Mouse (Mus musculus) olfactory bulb, adult 2 months (tissue): ENCODE data around the gene Mtfp1.

Experiments
- CTCF ChIP-seq: fragments of 200-500 bp; IDR thresholded peaks from 2 replicates; pipeline ENCODE4 v1.5.1; 2012; ENCODE audit warnings: low read depth, mild to moderate bottlenecking, low read length, moderate library complexity; ENCODE audit not compliant: insufficient read depth
- POLR2A ChIP-seq: fragments of 200-500 bp; IDR thresholded peaks from 2 replicates; pipeline ENCODE4 v1.6.1; 2012; ENCODE audit warnings: mild to moderate bottlenecking, low read depth, low read length, moderate library complexity; ENCODE audit not compliant: insufficient read depth

DNA sequence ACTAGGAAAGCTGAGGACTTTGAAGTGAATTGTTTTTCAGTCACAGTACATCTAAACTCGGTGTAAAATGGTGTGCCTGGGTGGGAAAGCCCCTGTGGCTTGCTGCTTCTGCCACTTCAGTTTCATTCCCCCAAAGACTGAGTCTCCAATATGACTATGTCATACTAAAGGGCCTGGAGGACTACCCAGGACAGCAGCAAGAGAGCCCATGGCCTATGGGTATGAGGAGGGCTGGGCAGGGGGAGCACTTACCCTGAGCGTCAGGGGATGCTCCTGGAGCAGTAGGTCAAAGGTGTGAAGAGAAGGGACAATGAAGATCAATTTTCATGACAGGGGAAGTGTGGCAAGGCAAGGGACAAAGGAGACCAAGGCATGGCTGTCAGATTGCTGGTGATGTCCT lies 43.7 kb upstream of the Mtfp1 start:
- TF ChIP-seq CTCF (no peak), POLR2A (no peak)
